Mouse (Mus musculus) liver, embryonic 14.5 days (tissue): ENCODE measurements around the gene Pde8a.

ENCODE experiments used
- CTCF ChIP-seq: IDR thresholded peaks from 2 replicates; pipeline ENCODE4 v1.5.1; 2016; ENCODE audit warnings: antibody characterized with exemption, low read depth, control low read depth
- EP300 ChIP-seq: IDR thresholded peaks from 2 replicates; pipeline ENCODE4 v1.6.1; 2016; ENCODE audit warnings: antibody characterized with exemption, low read depth

- TF ChIP-seq CTCF (no peak), EP300 (no peak)
These were observed 37.2 kb downstream of the Pde8a start for GRCm38 (mm10) chr7:81250601-81251000.
